Mouse (Mus musculus) limb, embryonic 12.5 days (tissue): ENCODE results near the gene Syne2. TPM values are rescaled to one million over a fixed set of nuclear protein-coding genes. Genes with fewer than 3 reads are reported as not detected.
"Not testable (repeated sequence)": the region's sequence is repeated elsewhere in the genome, so short reads cannot be mapped to it uniquely, and the experiment has no call there.

Source experiments
- ATAC-seq: fragments of 200-750 bp; cut with Nextera tagmentation; 2 replicates; pipeline ENCODE4 v1.8.0; 2017; ENCODE audit warnings: low read depth, moderate TSS enrichment; ENCODE audit not compliant: insufficient number of reproducible peaks, insufficient read depth, low FRiP score, low TSS enrichment
- H3K27ac ChIP-seq: fragments of 300-500 bp; sonication (generic); 2 replicates; pipeline ENCODE4 v1.5.1; 2016; ENCODE audit warnings: mild to moderate bottlenecking, moderate library complexity
- H3K27me3 ChIP-seq: fragments of 300-500 bp; sonication (generic); 2 replicates; pipeline ENCODE4 v1.6.1; 2016; ENCODE audit warnings: mild to moderate bottlenecking, moderate library complexity
- H3K36me3 ChIP-seq: fragments of 300-500 bp; sonication (generic); 2 replicates; pipeline ENCODE4 v1.6.1; 2016; ENCODE audit warnings: mild to moderate bottlenecking, moderate library complexity
- H3K4me1 ChIP-seq: fragments of 300-500 bp; sonication (generic); replicated peaks from 2 replicates; pipeline ENCODE4 v1.6.1; 2016
- H3K4me2 ChIP-seq: fragments of 300-500 bp; sonication (generic); 2 replicates; pipeline ENCODE4 v1.6.1; 2016; ENCODE audit warnings: mild to moderate bottlenecking, moderate library complexity
- H3K4me3 ChIP-seq: fragments of 300-500 bp; sonication (generic); replicated peaks from 2 replicates; pipeline ENCODE4 v1.5.1; 2016; ENCODE audit warnings: mild to moderate bottlenecking
- H3K9ac ChIP-seq: fragments of 300-500 bp; sonication (generic); replicated peaks from 2 replicates; pipeline ENCODE4 v1.6.1; 2016; ENCODE audit warnings: mild to moderate bottlenecking, moderate library complexity
- H3K9me3 ChIP-seq: fragments of 300-500 bp; sonication (generic); 2 replicates; pipeline ENCODE4 v1.6.1; 2016; ENCODE audit warnings: mild to moderate bottlenecking, moderate library complexity
- WGBS: fragments of 180-500 bp; shearing (Covaris S2); methylation state at CpG from one replicate; pipeline ENCODE4 v1.1.7; 2016; 5-methylcytosine and 5-hydroxymethylcytosine counted together
- polyA plus RNA-seq: library from polyadenylated mRNA; unstranded; fragments of >200 nt; fragmentation: Nextera tagmentation; extraction: Ambion mirVana; gene quantifications from 2 replicates; pipeline ENCODE4 v1.2.1, GENCODE M21; 2016

The Syne2 gene
- 106 and 119 TPM in 2 replicates for polyA plus RNA-seq

DNA sequence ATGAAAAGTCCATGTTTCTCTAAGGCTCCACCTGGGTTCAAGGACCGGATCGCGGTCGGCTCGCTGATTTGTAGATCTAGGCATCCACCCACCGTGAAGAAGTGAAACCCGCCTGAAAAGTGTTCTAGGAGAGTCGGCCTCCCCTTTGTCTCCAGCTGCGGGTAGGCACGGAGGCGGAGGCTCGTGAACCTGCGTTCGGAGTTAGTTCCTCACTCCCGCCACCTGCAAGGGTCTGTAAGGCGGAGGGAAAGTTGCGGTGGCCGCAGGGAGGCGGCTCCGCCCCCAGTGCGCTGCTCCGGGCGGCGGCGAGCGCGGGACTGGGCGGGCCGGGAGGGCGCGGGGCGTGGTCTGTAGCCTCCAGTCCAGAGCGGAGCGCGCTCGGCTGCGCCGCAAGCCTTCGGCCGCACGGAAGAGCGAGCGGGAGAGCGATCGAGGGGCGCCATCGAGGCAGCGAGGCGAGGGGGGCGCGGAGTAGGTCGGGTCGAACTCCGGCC is at the start of gene Syne2:
TSS of gene Syne2 (plus strand) at position 176 of the 494 bp plus-strand sequence.
- Histone ChIP-seq H3K4me1 (peaks cover 33% of the 10 kb centered on the region), H3K4me3 (peak within 1 kb of the TSS; percentile 76), H3K4me2 (peak within 1 kb of the TSS; percentile 79), H3K27me3 (peaks cover 13% of the 10 kb centered on the region), H3K36me3 (no peaks in the 10 kb centered on the region), H3K9ac (peak within 1 kb of the TSS; percentile 95), H3K27ac (peak within 1 kb of the TSS; percentile 90), H3K9me3 (no peaks in the 10 kb centered on the region)
- peak; percentile 91 for ATAC-seq
- under 1% methylated on average over 53 of the region's 54 CpGs for WGBS

GRCm38 (mm10) chr12:75771410-75771809 is 46.5 kb upstream of the Syne2 start:
- peaks cover 8% of the 10 kb centered on the region for H3K4me1 ChIP-seq
- H3K36me3 ChIP-seq = no peaks in the 10 kb centered on the region
- no peak overlapping the region for H3K4me3 ChIP-seq
- no peak for ATAC-seq
- WGBS = 58% methylated on average over 3 of the region's 3 CpGs
- H3K4me2 ChIP-seq = no peak overlapping the region
- H3K9me3 ChIP-seq = peaks cover 4% of the 10 kb centered on the region; the same call in 1 of the 2 replicates
- no peaks in the 10 kb centered on the region for H3K27me3 ChIP-seq
- no peak overlapping the region for H3K9ac ChIP-seq
- H3K27ac ChIP-seq = no peak overlapping the region

- Histone ChIP-seq H3K36me3 (no peaks in the 10 kb centered on the region), H3K4me3 (no peak overlapping the region), H3K27me3 (no peaks in the 10 kb centered on the region), H3K9me3 (peaks cover 4% of the 10 kb centered on the region; the same call in 1 of the 2 replicates), H3K27ac (no peak overlapping the region), H3K4me1 (no peaks in the 10 kb centered on the region), H3K4me2 (no peak overlapping the region), H3K9ac (no peak overlapping the region)
- ATAC-seq = no peak
- WGBS = 28% methylated on average over 3 of the region's 3 CpGs
These were observed 45.4 kb upstream of the Syne2 start for GRCm38 (mm10) chr12:75772424-75773034.

DNA sequence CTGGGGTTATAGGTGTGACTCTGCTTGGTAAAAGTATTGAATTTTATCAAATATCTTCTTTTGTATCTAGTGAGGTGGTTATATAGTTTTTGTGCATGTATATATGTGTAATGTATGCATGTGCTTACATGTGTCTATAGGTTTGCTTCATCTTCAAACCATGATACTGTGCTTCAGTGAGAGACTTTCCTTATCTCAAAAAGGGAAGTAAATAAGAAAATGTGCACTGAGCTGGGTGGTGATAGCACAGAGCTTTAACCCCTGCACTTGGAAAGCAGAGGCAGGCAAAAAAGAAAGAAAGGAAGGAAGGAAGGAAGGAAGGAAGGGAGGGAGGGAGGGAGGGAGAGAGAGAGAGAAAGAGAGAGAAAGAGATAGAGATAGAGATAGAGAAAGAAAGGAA is 36.5 kb upstream of the Syne2 start:
- H3K4me1 ChIP-seq = no peaks in the 10 kb centered on the region
- H3K9me3 ChIP-seq = peaks cover 5% of the 10 kb centered on the region
- no peak overlapping the region for H3K4me2 ChIP-seq
- H3K36me3 ChIP-seq = no peaks in the 10 kb centered on the region
- H3K27ac ChIP-seq = no peak overlapping the region
- ATAC-seq = no peak
- no peaks in the 10 kb centered on the region for H3K27me3 ChIP-seq
- H3K4me3 ChIP-seq = no peak overlapping the region
- H3K9ac ChIP-seq = no peak overlapping the region

DNA sequence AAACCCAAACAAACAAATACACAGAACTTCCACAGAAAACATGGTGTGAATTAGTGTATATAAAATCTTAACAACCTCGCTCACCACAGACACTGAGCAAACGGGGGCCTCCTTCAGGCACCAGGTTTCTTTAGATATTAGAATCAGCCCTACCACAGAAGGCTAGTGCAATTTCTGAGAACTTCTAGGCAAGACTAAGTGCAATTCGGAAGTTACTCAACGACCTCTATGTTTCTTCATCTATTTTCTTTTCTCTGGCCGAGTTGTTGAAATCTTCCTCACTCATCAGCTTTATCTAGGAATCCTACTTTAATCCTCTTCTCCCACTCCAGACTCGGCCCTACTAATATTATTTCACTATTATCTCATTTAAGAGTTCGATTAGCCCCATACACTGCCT is 35.9 kb upstream of the Syne2 start:
- 78% methylated on average over 7 of the region's 7 CpGs for WGBS
- Histone ChIP-seq H3K27ac (no peak overlapping the region), H3K4me1 (no peaks in the 10 kb centered on the region), H3K9me3 (peaks cover 5% of the 10 kb centered on the region), H3K4me3 (no peak overlapping the region), H3K4me2 (no peak overlapping the region), H3K9ac (no peak overlapping the region), H3K27me3 (no peaks in the 10 kb centered on the region), H3K36me3 (no peaks in the 10 kb centered on the region)
- no peak for ATAC-seq

- Histone ChIP-seq H3K4me2 (no peak overlapping the region), H3K27me3 (no peaks in the 10 kb centered on the region), H3K9me3 (peaks cover 5% of the 10 kb centered on the region), H3K9ac (no peak overlapping the region), H3K4me1 (no peaks in the 10 kb centered on the region), H3K36me3 (no peaks in the 10 kb centered on the region), H3K4me3 (no peak overlapping the region), H3K27ac (no peak overlapping the region)
- no peak for ATAC-seq
- 89% methylated on average over 2 of the region's 2 CpGs for WGBS
These were observed 33.6 kb upstream of the Syne2 start for GRCm38 (mm10) chr12:75784271-75784751.

GRCm38 (mm10) chr12:75786681-75787080 is 31.3 kb upstream of the Syne2 start:
- H3K36me3 ChIP-seq, H3K9me3 ChIP-seq, H3K27ac ChIP-seq, H3K9ac ChIP-seq, ATAC-seq, H3K27me3 ChIP-seq, H3K4me2 ChIP-seq, H3K4me1 ChIP-seq, H3K4me3 ChIP-seq: not testable (repeated sequence)
- WGBS = 3% methylated on average over 2 of the region's 2 CpGs

- no peak for ATAC-seq
- no peak overlapping the region for H3K27ac ChIP-seq
- no peaks in the 10 kb centered on the region for H3K4me1 ChIP-seq
- no peak overlapping the region for H3K9ac ChIP-seq
- H3K27me3 ChIP-seq = no peaks in the 10 kb centered on the region
- WGBS = 71% methylated on average over 4 of the region's 4 CpGs
- H3K4me3 ChIP-seq = no peak overlapping the region
- H3K9me3 ChIP-seq = no peaks in the 10 kb centered on the region
- no peak overlapping the region for H3K4me2 ChIP-seq
- H3K36me3 ChIP-seq = no peaks in the 10 kb centered on the region
These were observed 28.5 kb upstream of the Syne2 start for GRCm38 (mm10) chr12:75789451-75789850.

DNA sequence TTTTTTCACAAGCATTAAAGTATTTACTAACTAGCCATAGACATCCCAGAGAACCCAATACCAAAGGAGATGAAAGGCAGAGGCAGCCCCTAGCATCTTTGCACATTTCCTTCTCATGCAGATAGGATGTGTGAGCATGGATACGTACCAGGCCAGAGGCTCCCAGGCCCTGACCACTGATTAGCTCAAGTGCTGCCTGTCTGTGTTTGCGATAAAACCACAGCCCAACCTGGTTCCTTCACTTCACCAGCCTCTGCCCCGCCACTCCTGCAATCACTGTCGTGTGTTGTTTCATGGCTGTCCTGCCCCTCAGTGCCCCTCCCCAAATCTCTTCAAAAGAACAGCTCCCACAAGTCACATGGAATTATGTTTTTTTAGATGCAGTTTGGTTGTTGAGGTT is 23.4 kb upstream of the Syne2 start:
- no peak overlapping the region for H3K27ac ChIP-seq
- no peak overlapping the region for H3K9ac ChIP-seq
- WGBS = 70% methylated on average over 4 of the region's 4 CpGs
- H3K27me3 ChIP-seq = no peaks in the 10 kb centered on the region
- no peaks in the 10 kb centered on the region for H3K4me1 ChIP-seq
- H3K9me3 ChIP-seq = no peaks in the 10 kb centered on the region
- H3K4me2 ChIP-seq = no peak overlapping the region
- H3K4me3 ChIP-seq = no peak overlapping the region
- H3K36me3 ChIP-seq = no peaks in the 10 kb centered on the region
- no peak for ATAC-seq

- Histone ChIP-seq H3K36me3 (no peaks in the 10 kb centered on the region), H3K27me3 (no peaks in the 10 kb centered on the region), H3K4me2 (no peak overlapping the region), H3K4me3 (no peak overlapping the region), H3K27ac (no peak overlapping the region), H3K9ac (no peak overlapping the region), H3K4me1 (no peaks in the 10 kb centered on the region), H3K9me3 (no peaks in the 10 kb centered on the region)
- WGBS = 85% methylated on average over 2 of the region's 2 CpGs
- ATAC-seq = no peak
These were observed 21.4 kb upstream of the Syne2 start for GRCm38 (mm10) chr12:75796510-75796909.

DNA sequence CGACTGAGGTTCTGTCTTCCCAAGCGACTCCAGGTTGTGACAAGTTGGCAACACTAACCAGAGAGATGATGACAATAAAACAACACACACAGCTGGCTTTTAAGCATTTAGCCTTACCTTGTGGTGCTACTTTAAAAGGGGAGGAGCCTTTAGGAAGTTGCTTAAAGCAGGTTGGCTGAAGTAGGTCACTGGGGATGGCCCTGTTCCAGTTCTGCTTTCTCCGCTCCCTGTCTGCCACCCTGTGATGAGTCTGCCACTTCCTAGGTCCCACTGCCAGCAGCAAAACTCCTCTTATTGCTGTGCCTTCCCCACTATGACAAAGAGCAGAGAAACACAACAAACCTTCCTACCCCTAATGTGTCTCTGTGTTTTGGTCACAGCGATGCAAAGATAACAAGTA is 11.7 kb upstream of the Syne2 start:
- Histone ChIP-seq H3K36me3 (no peaks in the 10 kb centered on the region), H3K4me2 (no peak overlapping the region), H3K4me3 (no peak overlapping the region), H3K27ac (no peak overlapping the region), H3K9me3 (no peaks in the 10 kb centered on the region), H3K27me3 (no peaks in the 10 kb centered on the region), H3K4me1 (no peaks in the 10 kb centered on the region), H3K9ac (no peak overlapping the region)
- ATAC-seq = no peak
- 82% methylated on average over 4 of the region's 4 CpGs for WGBS

- Histone ChIP-seq H3K27me3 (peaks cover 13% of the 10 kb centered on the region), H3K9ac (no peak overlapping the region), H3K9me3 (no peaks in the 10 kb centered on the region), H3K36me3 (no peaks in the 10 kb centered on the region), H3K4me1 (peaks cover 9% of the 10 kb centered on the region), H3K4me2 (no peak overlapping the region), H3K27ac (no peak overlapping the region), H3K4me3 (no peak overlapping the region)
- WGBS = 92% methylated on average over 2 of the region's 2 CpGs
- ATAC-seq = no peak
These were observed 4.2 kb upstream of the Syne2 start for GRCm38 (mm10) chr12:75813766-75814165.
